Mouse (Mus musculus) E14TG2a.4 (cell line): ENCODE data around the gene Trpm3.

Source experiments
- CTCF ChIP-seq: conservative IDR thresholded peaks from 2 replicates; pipeline ENCODE4 v1.5.1; 2014; ENCODE audit warnings: low read length
- NANOG ChIP-seq: IDR thresholded peaks from 2 replicates; pipeline ENCODE4 v1.6.1; 2014; ENCODE audit warnings: borderline replicate concordance, low read length, mixed read lengths
- POU5F1 ChIP-seq: IDR thresholded peaks from 2 replicates; pipeline ENCODE4 v1.6.1; 2014; ENCODE audit warnings: low read length, borderline replicate concordance

DNA sequence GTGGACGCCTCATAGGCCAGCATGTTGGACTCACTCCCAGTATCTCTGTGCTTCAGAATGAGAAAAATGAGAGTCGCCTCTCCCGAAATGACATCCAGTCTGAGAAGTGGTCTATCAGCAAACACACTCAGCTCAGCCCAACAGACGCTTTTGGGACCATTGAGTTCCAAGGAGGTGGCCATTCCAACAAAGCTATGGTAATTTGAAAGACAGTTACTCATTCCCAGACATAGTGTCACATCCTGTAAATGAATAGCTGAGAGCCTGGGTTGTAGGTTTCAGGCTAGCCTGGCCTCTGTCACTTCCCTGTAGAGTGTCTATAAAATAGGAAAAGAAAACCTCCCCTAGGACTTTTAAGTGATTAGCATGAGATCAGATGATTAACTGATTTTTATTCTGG is 559.9 kb downstream of the Trpm3 start:
- TF ChIP-seq CTCF (no peak), POU5F1 (no peak), NANOG (no peak)
